Mouse (Mus musculus) left cerebral cortex, adult 9 months (tissue): Measurements from ENCODE around the gene Cacna1h.

ENCODE experiments used
- DNase-seq, 2 experiments: peaks; one replicate each; pipeline ENCODE4 v3.0.0; 2022; ENCODE audit warnings: low spot score in 2 of 2

The Cacna1h gene

GRCm38 (mm10) chr17:25433617-25434606 is at the start of gene Cacna1h:
Gene Cacna1h, minus strand, starts transcription at chr17:25433783.
- DNase-seq: peak in 1 of 2 experiments; percentile 61

- DNase-seq: no peak
These were observed 48.5 kb upstream of the Cacna1h start for GRCm38 (mm10) chr17:25482092-25482491.

GRCm38 (mm10) chr17:25480820-25481219 is 47.2 kb upstream of the Cacna1h start:
- DNase-seq: no peak

GRCm38 (mm10) chr17:25480152-25480551 is 46.6 kb upstream of the Cacna1h start:
- no peak for DNase-seq

- peak in 1 of 2 experiments; percentile 78 for DNase-seq
These were observed 42.6 kb upstream of the Cacna1h start for GRCm38 (mm10) chr17:25475946-25476744.

GRCm38 (mm10) chr17:25474330-25475077 is 40.9 kb upstream of the Cacna1h start:
- peak in 1 of 2 experiments; percentile 69 for DNase-seq

GRCm38 (mm10) chr17:25472044-25472443 is 38.5 kb upstream of the Cacna1h start:
- DNase-seq: no peak

- no peak for DNase-seq
These were observed 37.8 kb upstream of the Cacna1h start for GRCm38 (mm10) chr17:25471418-25471817.

- peak in 1 of 2 experiments; percentile 76 for DNase-seq
These were observed 36.2 kb upstream of the Cacna1h start for GRCm38 (mm10) chr17:25469798-25470197.

GRCm38 (mm10) chr17:25468301-25468700 is 34.7 kb upstream of the Cacna1h start:
- no peak for DNase-seq

- no peak for DNase-seq
These were observed 34.2 kb upstream of the Cacna1h start for GRCm38 (mm10) chr17:25467781-25468180.

GRCm38 (mm10) chr17:25466257-25466656 is 32.7 kb upstream of the Cacna1h start:
- DNase-seq: no peak

- no peak for DNase-seq
These were observed 30.5 kb upstream of the Cacna1h start for GRCm38 (mm10) chr17:25464091-25464490.

GRCm38 (mm10) chr17:25463326-25463945 is 29.9 kb upstream of the Cacna1h start:
- DNase-seq: no peak

- no peak for DNase-seq
These were observed 28.8 kb upstream of the Cacna1h start for GRCm38 (mm10) chr17:25462236-25462875.

GRCm38 (mm10) chr17:25456540-25456939 is 23.0 kb upstream of the Cacna1h start:
- DNase-seq: peak in 1 of 2 experiments; percentile 64

GRCm38 (mm10) chr17:25454272-25454671 is 20.7 kb upstream of the Cacna1h start, which contains the start of gene Tekt4:
Gene Tekt4, plus strand, starts transcription at chr17:25454615.
- no peak for DNase-seq

GRCm38 (mm10) chr17:25452246-25452965 is 18.8 kb upstream of the Cacna1h start:
- DNase-seq: no peak

GRCm38 (mm10) chr17:25450329-25450728 is 16.7 kb upstream of the Cacna1h start:
- DNase-seq: no peak

- no peak for DNase-seq
These were observed 14.3 kb upstream of the Cacna1h start for GRCm38 (mm10) chr17:25447865-25448264.
